Mouse (Mus musculus) ovary, postnatal 10 days (tissue): ENCODE measurements around the gene Ccdc85c.
A peak's percentile ranks its signal among the peaks of the same experiment; 100 is the strongest.

Source experiments
- DNase-seq: peaks from one replicate; pipeline ENCODE4 v3.0.0; 2022; ENCODE audit warnings: low spot score

Ccdc85c gene

GRCm38 (mm10) chr12:108216611-108217370 lies 58.4 kb downstream of the Ccdc85c start:
- no peak for DNase-seq

- DNase-seq: no peak
Observed at GRCm38 (mm10) chr12:108215090-108215489, 60.1 kb downstream of the Ccdc85c start.

GRCm38 (mm10) chr12:108213090-108214041 lies 61.9 kb downstream of the Ccdc85c start:
- no peak for DNase-seq

GRCm38 (mm10) chr12:108212476-108212875 lies 62.7 kb downstream of the Ccdc85c start:
- no peak for DNase-seq

GRCm38 (mm10) chr12:108212071-108212470 lies 63.2 kb downstream of the Ccdc85c start:
- no peak for DNase-seq

- DNase-seq: no peak
Observed at GRCm38 (mm10) chr12:108210623-108211022, 64.6 kb downstream of the Ccdc85c start.

GRCm38 (mm10) chr12:108208726-108209438 lies 66.3 kb downstream of the Ccdc85c start:
- DNase-seq: peak; percentile 62

GRCm38 (mm10) chr12:108208216-108208615 lies 67.0 kb downstream of the Ccdc85c start:
- DNase-seq: no peak

- peak; percentile 55 for DNase-seq
Observed at GRCm38 (mm10) chr12:108206641-108207040, 68.6 kb downstream of the Ccdc85c start.

GRCm38 (mm10) chr12:108204978-108205377 lies 70.2 kb downstream of the Ccdc85c start:
- DNase-seq: no peak

- no peak for DNase-seq
Observed at GRCm38 (mm10) chr12:108203895-108204294, 71.3 kb downstream of the Ccdc85c start.

GRCm38 (mm10) chr12:108200094-108200493 lies 75.1 kb downstream of the Ccdc85c start:
- DNase-seq: no peak

GRCm38 (mm10) chr12:108198447-108198846 lies 76.8 kb downstream of the Ccdc85c start:
- no peak for DNase-seq

GRCm38 (mm10) chr12:108195761-108196160 lies 79.5 kb downstream of the Ccdc85c start:
- no peak for DNase-seq

- DNase-seq: no peak
Observed at GRCm38 (mm10) chr12:108193878-108194277, 81.3 kb downstream of the Ccdc85c start.

- no peak for DNase-seq
Observed at GRCm38 (mm10) chr12:108187541-108188091, 87.6 kb downstream of the Ccdc85c start.

- DNase-seq: no peak
Observed at GRCm38 (mm10) chr12:108181716-108182115, 93.5 kb downstream of the Ccdc85c start.

GRCm38 (mm10) chr12:108179321-108180266 lies 95.6 kb downstream of the Ccdc85c start, which contains the start of gene Ccnk:
Gene Ccnk, plus strand, starts transcription at chr12:108179579.
- DNase-seq: peak; percentile 93

- DNase-seq: no peak
Observed at GRCm38 (mm10) chr12:108179246-108179320, 96.1 kb downstream of the Ccdc85c start, which contains the start of gene Setd3. Gene Setd3, minus strand, starts transcription at chr12:108179314.

GRCm38 (mm10) chr12:108178331-108179245 lies 96.6 kb downstream of the Ccdc85c start:
- DNase-seq: peak; percentile 30
